Mouse (Mus musculus): ENCODE measurements around the gene Yif1a. TPM values are rescaled to one million over a fixed set of nuclear protein-coding genes. Genes with fewer than 3 reads are reported as not detected.

Gene Yif1a
- polyA plus RNA-seq, 2 experiments = 130 to 144 TPM

- H3K4me3 ChIP-seq (replicated peaks; ENCODE audit: low read length) = no peak overlapping the region
- H3K9me3 ChIP-seq (ENCODE audit: control insufficient read depth, low read length) = no peaks in the 10 kb centered on the region
- no peak overlapping the region for H3K27ac ChIP-seq (replicated peaks; ENCODE audit: low read depth, low read length)
- H3K27me3 ChIP-seq (ENCODE audit: control insufficient read depth, insufficient read depth, low read length) = no peaks in the 10 kb centered on the region
- H3K4me2 ChIP-seq (replicated peaks; ENCODE audit: low read depth, low read length, severe bottlenecking) = no peak overlapping the region
- H3K36me3 ChIP-seq (ENCODE audit: control insufficient read depth, insufficient read depth, low read length) = peaks cover 77% of the 10 kb centered on the region
- peaks cover 9% of the 10 kb centered on the region for H3K4me1 ChIP-seq (ENCODE audit: control insufficient read depth, insufficient read depth, low read length)
- DNase-seq (ENCODE audit: low spot score) (no peak), ATAC-seq (ENCODE audit: low FRiP score, low read depth) (no peak)
- TF ChIP-seq POLR2A (IDR thresholded peaks at IDR 0.05; ENCODE audit: borderline replicate concordance, extremely low read depth, insufficient read depth, insufficient read length) = no peak
- no peak overlapping the region for H3K9ac ChIP-seq (ENCODE audit: low read depth, low read length, severe bottlenecking)
- 74% methylated on average over 18 of the region's 18 CpGs for WGBS
These were observed 19.4 kb downstream of the Yif1a start for GRCm38 (mm10) chr19:5107556-5108270.

GRCm38 (mm10) chr19:5108271-5108575 lies 19.9 kb downstream of the Yif1a start:
- H3K4me2 ChIP-seq (replicated peaks; ENCODE audit: low read depth, low read length, severe bottlenecking) = no peak overlapping the region
- H3K4me1 ChIP-seq (ENCODE audit: control insufficient read depth, insufficient read depth, low read length) = peaks cover 9% of the 10 kb centered on the region
- no peak for TF ChIP-seq POLR2A (IDR thresholded peaks at IDR 0.05; ENCODE audit: borderline replicate concordance, extremely low read depth, insufficient read depth, insufficient read length)
- no peaks in the 10 kb centered on the region for H3K27me3 ChIP-seq (ENCODE audit: control insufficient read depth, insufficient read depth, low read length)
- WGBS = 32% methylated on average over 5 of the region's 5 CpGs
- no peaks in the 10 kb centered on the region for H3K9me3 ChIP-seq (ENCODE audit: control insufficient read depth, low read length)
- ATAC-seq (ENCODE audit: low FRiP score, low read depth) = no peak
- DNase-seq (ENCODE audit: low spot score) = no peak
- peaks cover 76% of the 10 kb centered on the region for H3K36me3 ChIP-seq (ENCODE audit: control insufficient read depth, insufficient read depth, low read length)
- H3K27ac ChIP-seq (replicated peaks; ENCODE audit: low read depth, low read length) = no peak overlapping the region
- H3K4me3 ChIP-seq (replicated peaks; ENCODE audit: low read length) = no peak overlapping the region
- H3K9ac ChIP-seq (ENCODE audit: low read depth, low read length, severe bottlenecking) = no peak overlapping the region

- Histone ChIP-seq H3K4me3 (replicated peaks; ENCODE audit: low read length) (no peak overlapping the region), H3K36me3 (ENCODE audit: control insufficient read depth, insufficient read depth, low read length) (peaks cover 76% of the 10 kb centered on the region), H3K9me3 (ENCODE audit: control insufficient read depth, low read length) (no peaks in the 10 kb centered on the region), H3K27ac (replicated peaks; ENCODE audit: low read depth, low read length) (no peak overlapping the region), H3K9ac (ENCODE audit: low read depth, low read length, severe bottlenecking) (no peak overlapping the region), H3K4me2 (replicated peaks; ENCODE audit: low read depth, low read length, severe bottlenecking) (no peak overlapping the region), H3K4me1 (ENCODE audit: control insufficient read depth, insufficient read depth, low read length) (peaks cover 9% of the 10 kb centered on the region), H3K27me3 (ENCODE audit: control insufficient read depth, insufficient read depth, low read length) (no peaks in the 10 kb centered on the region)
- no peak for TF ChIP-seq POLR2A (IDR thresholded peaks at IDR 0.05; ENCODE audit: borderline replicate concordance, extremely low read depth, insufficient read depth, insufficient read length)
- WGBS = 63% methylated on average over 4 of the region's 4 CpGs
- no peak for ATAC-seq (ENCODE audit: low FRiP score, low read depth)
- DNase-seq (ENCODE audit: low spot score) = no peak
These were observed 20.4 kb downstream of the Yif1a start for GRCm38 (mm10) chr19:5108702-5109101.

- no peak overlapping the region for H3K4me2 ChIP-seq (replicated peaks; ENCODE audit: low read depth, low read length, severe bottlenecking)
- H3K4me3 ChIP-seq (replicated peaks; ENCODE audit: low read length) = no peak overlapping the region
- H3K36me3 ChIP-seq (ENCODE audit: control insufficient read depth, insufficient read depth, low read length) = peaks cover 69% of the 10 kb centered on the region
- no peak for ATAC-seq (ENCODE audit: low FRiP score, low read depth)
- no peaks in the 10 kb centered on the region for H3K27me3 ChIP-seq (ENCODE audit: control insufficient read depth, insufficient read depth, low read length)
- TF ChIP-seq POLR2A (IDR thresholded peaks at IDR 0.05; ENCODE audit: borderline replicate concordance, extremely low read depth, insufficient read depth, insufficient read length) = no peak
- H3K4me1 ChIP-seq (ENCODE audit: control insufficient read depth, insufficient read depth, low read length) = peaks cover 9% of the 10 kb centered on the region
- H3K9me3 ChIP-seq (ENCODE audit: control insufficient read depth, low read length) = no peaks in the 10 kb centered on the region
- no peak for DNase-seq (ENCODE audit: low spot score)
- no peak overlapping the region for H3K27ac ChIP-seq (replicated peaks; ENCODE audit: low read depth, low read length)
- 74% methylated on average over 19 of the region's 19 CpGs for WGBS
- H3K9ac ChIP-seq (ENCODE audit: low read depth, low read length, severe bottlenecking) = no peak overlapping the region
These were observed 21.5 kb downstream of the Yif1a start for GRCm38 (mm10) chr19:5109659-5110453.

GRCm38 (mm10) chr19:5113783-5114182 lies 25.4 kb downstream of the Yif1a start:
- H3K4me2 ChIP-seq (replicated peaks; ENCODE audit: low read depth, low read length, severe bottlenecking) = no peak overlapping the region
- DNase-seq (ENCODE audit: low spot score) (no peak), ATAC-seq (ENCODE audit: low FRiP score, low read depth) (no peak)
- no peak overlapping the region for H3K9ac ChIP-seq (ENCODE audit: low read depth, low read length, severe bottlenecking)
- H3K36me3 ChIP-seq (ENCODE audit: control insufficient read depth, insufficient read depth, low read length) = peaks cover 52% of the 10 kb centered on the region
- no peaks in the 10 kb centered on the region for H3K27me3 ChIP-seq (ENCODE audit: control insufficient read depth, insufficient read depth, low read length)
- peaks cover 10% of the 10 kb centered on the region for H3K4me1 ChIP-seq (ENCODE audit: control insufficient read depth, insufficient read depth, low read length)
- H3K27ac ChIP-seq (replicated peaks; ENCODE audit: low read depth, low read length) = no peak overlapping the region
- no peak for TF ChIP-seq POLR2A (IDR thresholded peaks at IDR 0.05; ENCODE audit: borderline replicate concordance, extremely low read depth, insufficient read depth, insufficient read length)
- H3K4me3 ChIP-seq (replicated peaks; ENCODE audit: low read length) = no peak overlapping the region
- no peaks in the 10 kb centered on the region for H3K9me3 ChIP-seq (ENCODE audit: control insufficient read depth, low read length)
- 98% methylated on average over 7 of the region's 7 CpGs for WGBS

Measured in limb, embryonic 14.5 days (tissue).